ENCODE assay signal across 9 mouse cellular contexts in genomic region chr6:125690057-125690703, GRCm38 (mm10). TPM values are rescaled to one million over a fixed set of nuclear protein-coding genes. Genes with fewer than 3 reads are reported as not detected.
A peak's percentile ranks its signal among the peaks of the same experiment; 100 is the strongest.
DNase-seq lines count a peak whose midpoint lies in the region; ATAC-seq and TF ChIP-seq lines count a peak whose summit lies in the region.
"Had no signal": no experiment of that assay in that cellular context is flagged by ENCODE, and none has a peak within 500 bp of the region (broad histone marks: within the 10 kb centered on the region; RNA-seq: fewer than 3 reads in every experiment).

TSS of gene Ano2 (plus strand) at chr6:125690419.

- H3K4me2 ChIP-seq in embryonic facial prominence, embryonic 14.5 days (ENCODE audit: low read depth, low read length) = peak within 1 kb of the TSS; percentile 56
- H3K4me2 ChIP-seq in limb, embryonic 12.5 days = peak within 1 kb of the TSS; percentile 54
- peak within 1 kb of the TSS; percentile 37 for H3K4me2 ChIP-seq in stomach, embryonic 14.5 days (replicated peaks; ENCODE audit: low read depth, low read length)

- peaks cover 12% of the 10 kb centered on the region; the same call in 1 of the 2 replicates for H3K27me3 ChIP-seq in embryonic facial prominence, embryonic 14.5 days (replicated peaks; ENCODE audit: control insufficient read depth, insufficient read depth, low read length)
- H3K27me3 ChIP-seq in limb, embryonic 12.5 days = peaks cover 34% of the 10 kb centered on the region
- no peaks in the 10 kb centered on the region for H3K27me3 ChIP-seq in stomach, embryonic 14.5 days (ENCODE audit: control insufficient read depth, insufficient read depth, low read length)
- H3K27me3 ChIP-seq in thymus, adult 2 months (ENCODE audit: control insufficient read depth, insufficient read depth, low read length) = no peaks in the 10 kb centered on the region

- H3K4me1 ChIP-seq in embryonic facial prominence, embryonic 14.5 days (ENCODE audit: control insufficient read depth, insufficient read depth, low read length) = peaks cover 9% of the 10 kb centered on the region
- H3K4me1 ChIP-seq in limb, embryonic 12.5 days (replicated peaks) = peaks cover 14% of the 10 kb centered on the region
- peaks cover 3% of the 10 kb centered on the region; the same call in 1 of the 2 replicates for H3K4me1 ChIP-seq in stomach, embryonic 14.5 days (ENCODE audit: control insufficient read depth, insufficient read depth, low read length)
- no peaks in the 10 kb centered on the region for H3K4me1 ChIP-seq in thymus, adult 2 months (replicated peaks; ENCODE audit: control insufficient read depth, insufficient read depth, low read length)

- no peak for DNase-seq in layer of hippocampus, adult 2 months (ENCODE audit: low spot score in 2 of 2)
- DNase-seq in layer of hippocampus, postnatal 36 days = no peak
- peak; percentile 3 for DNase-seq in cerebellum, adult 8-10 months
- DNase-seq in embryonic facial prominence, embryonic 14.5 days (ENCODE audit: low spot score) = peak; percentile 35
- DNase-seq in gastrocnemius, postnatal 25 days = no peak
- DNase-seq in thymus, adult 2 months = no peak

- H3K9me3 ChIP-seq in embryonic facial prominence, embryonic 14.5 days (ENCODE audit: control insufficient read depth, low read length) = no peaks in the 10 kb centered on the region
- H3K9me3 ChIP-seq in limb, embryonic 12.5 days = no peaks in the 10 kb centered on the region
- H3K9me3 ChIP-seq in stomach, embryonic 14.5 days (ENCODE audit: control insufficient read depth, low read depth, low read length) = no peaks in the 10 kb centered on the region

- peak; percentile 79 for ATAC-seq in embryonic facial prominence, embryonic 14.5 days (ENCODE audit: low read depth)
- ATAC-seq in limb, embryonic 12.5 days (ENCODE audit: insufficient number of reproducible peaks, insufficient read depth, low FRiP score, low TSS enrichment, low read depth) = peak; percentile 56; the same call in 1 of the 2 replicates
- ATAC-seq in stomach, embryonic 14.5 days (ENCODE audit: insufficient number of reproducible peaks, insufficient read depth, low FRiP score, low read depth) = peak; percentile 42; the same call in 1 of the 2 replicates

- no peak for TF ChIP-seq POLR2A in thymus, adult 2 months (IDR thresholded peaks at IDR 0.05; ENCODE audit: control insufficient read depth, extremely low read depth, insufficient read depth, low read length, poor library complexity)

- H3K4me3 ChIP-seq in layer of hippocampus, adult 2 months = peak within 1 kb of the TSS; percentile 55
- H3K4me3 ChIP-seq in embryonic facial prominence, embryonic 14.5 days (ENCODE audit: low read depth, low read length) = peak within 1 kb of the TSS; percentile 25
- H3K4me3 ChIP-seq in limb, embryonic 12.5 days (replicated peaks) = peak within 1 kb of the TSS; percentile 19
- no peak within 1 kb of the TSS for H3K4me3 ChIP-seq in stomach, embryonic 14.5 days (ENCODE audit: low read depth, low read length)
- no peak within 1 kb of the TSS for H3K4me3 ChIP-seq in thymus, adult 2 months (ENCODE audit: control insufficient read depth, insufficient read depth, low read length)

- H3K27ac ChIP-seq in layer of hippocampus, adult 2 months = no peak within 1 kb of the TSS
- no peak within 1 kb of the TSS for H3K27ac ChIP-seq in embryonic facial prominence, embryonic 14.5 days (replicated peaks; ENCODE audit: low read depth, low read length)
- H3K27ac ChIP-seq in limb, embryonic 12.5 days = no peak within 1 kb of the TSS
- H3K27ac ChIP-seq in stomach, embryonic 14.5 days (ENCODE audit: low read length) = no peak within 1 kb of the TSS
- H3K27ac ChIP-seq in thymus, adult 2 months (ENCODE audit: control insufficient read depth, insufficient read depth, low read length) = no peak within 1 kb of the TSS

- no peak for TF ChIP-seq CTCF in layer of hippocampus, adult 2 months (conservative IDR thresholded peaks at IDR 0.05)
- TF ChIP-seq CTCF in thymus, adult 2 months (IDR thresholded peaks at IDR 0.05; ENCODE audit: borderline replicate concordance, control insufficient read depth, extremely low read depth, insufficient read depth, low read length, poor library complexity) = no peak

- H3K9ac ChIP-seq in embryonic facial prominence, embryonic 14.5 days (ENCODE audit: low read depth, low read length) = peak within 1 kb of the TSS; percentile 46; the same call in 1 of the 2 replicates
- 0 out of 2 replicates have a peak within 1 kb of the TSS, but pooled peaks have one; percentile 1 for H3K9ac ChIP-seq in limb, embryonic 12.5 days (replicated peaks)
- H3K9ac ChIP-seq in stomach, embryonic 14.5 days (replicated peaks; ENCODE audit: low read depth, low read length) = no peak within 1 kb of the TSS; the same call in 1 of the 2 replicates

- 2% methylated on average over 18 of the region's 20 CpGs for WGBS in embryonic facial prominence, embryonic 14.5 days
- WGBS in limb, embryonic 12.5 days = 3% methylated on average over 20 of the region's 20 CpGs
- under 1% methylated on average over 20 of the region's 20 CpGs for WGBS in stomach, embryonic 14.5 days
- 67% methylated on average over 20 of the region's 20 CpGs for WGBS in thymus, adult 2 months

- no peaks in the 10 kb centered on the region for H3K36me3 ChIP-seq in embryonic facial prominence, embryonic 14.5 days (ENCODE audit: control insufficient read depth, insufficient read depth, low read length)
- H3K36me3 ChIP-seq in limb, embryonic 12.5 days = no peaks in the 10 kb centered on the region
- H3K36me3 ChIP-seq in stomach, embryonic 14.5 days (ENCODE audit: control insufficient read depth, insufficient read depth, low read length) = no peaks in the 10 kb centered on the region
- no peaks in the 10 kb centered on the region for H3K36me3 ChIP-seq in thymus, adult 2 months (ENCODE audit: control insufficient read depth, insufficient read depth, low read length)

RNA-seq across cellular contexts. Expression of gene Ano2, which starts in this region (rescaled TPM):
- total RNA-seq in layer of hippocampus, adult 2 months (2021) = 1 to 10 TPM; 5.6 to 8.3 TPM
- total RNA-seq in layer of hippocampus, postnatal 36 days (2021) = 1 to 10 TPM; 5.7 to 7.2 TPM
- 0.89 and 1.2 TPM in 2 replicates for polyA plus RNA-seq in embryonic facial prominence, embryonic 14.5 days (2014; fragmentation: Nextera tagmentation; extraction: Ambion mirVana)
- polyA plus RNA-seq in limb, embryonic 12.5 days (2016; fragmentation: Nextera tagmentation; extraction: Ambion mirVana) = 0.27 TPM in 1 of 2 replicates, not detected in the other
- 0.09 and 0.24 TPM in 2 replicates for polyA plus RNA-seq in stomach, embryonic 14.5 days (2014; fragmentation: Nextera tagmentation; extraction: Ambion mirVana)
- total RNA-seq in gastrocnemius, postnatal 25 days (2021) = not detected
- polyA plus RNA-seq in thymus, adult 2 months (2012; rRNA removed) = 0.07 and 0.08 TPM in 2 replicates
- polyA plus RNA-seq: gonadal fat pad, adult 2 months had no signal

Comparison
In these comparisons a context has a peak if more than half of its experiments do, and no peak if none do; other contexts are left out.
1. RNA of gene Ano2 (total RNA-seq): 5.6 to 8.3 TPM in layer of hippocampus, adult 2 months and 5.7 to 7.2 TPM in layer of hippocampus, postnatal 36 days; not detected in gastrocnemius, postnatal 25 days; every median in the first group is over 4 times any median in the second.
2. Peak in ATAC-seq, H3K4me3 ChIP-seq, H3K9ac ChIP-seq and H3K4me2 ChIP-seq in limb, embryonic 12.5 days; RNA of the gene not detected or under 1 TPM.
3. Peak in ATAC-seq and H3K4me2 ChIP-seq in stomach, embryonic 14.5 days; RNA of the gene not detected or under 1 TPM.
4. DNase-seq: peak in cerebellum, adult 8-10 months (single experiment) and embryonic facial prominence, embryonic 14.5 days (single experiment); none in layer of hippocampus, adult 2 months (0 of 2), layer of hippocampus, postnatal 36 days (0 of 2), gastrocnemius, postnatal 25 days (single experiment) and thymus, adult 2 months (single experiment).
5. H3K4me3 ChIP-seq: peak in layer of hippocampus, adult 2 months (single experiment) and embryonic facial prominence, embryonic 14.5 days (single experiment); none in stomach, embryonic 14.5 days (single experiment) and thymus, adult 2 months (single experiment).
6. Peak in every context shown above with its lines, with median percentiles within 50 percentile points of each other: ATAC-seq and H3K4me2 ChIP-seq.